Mouse (Mus musculus) heart, adult 2 months (tissue): ENCODE measurements at regions not wholly inside any gene's neighbourhood (a gene's known extent, or its start where the extent isn't known, plus 50 kb on each side); places are given as distances from the start of the nearest gene placed in this dataset.

Experiments used
- CTCF ChIP-seq: fragments of 200-600 bp; IDR thresholded peaks from 2 replicates; pipeline ENCODE4 v1.8.1; 2022; ENCODE audit warnings: antibody characterized with exemption, mild to moderate bottlenecking, moderate library complexity
- EP300 ChIP-seq: fragments of 200-500 bp; IDR thresholded peaks from 2 replicates; pipeline ENCODE4 v1.6.1; 2011; ENCODE audit warnings: low read depth, low read length, control low read depth; ENCODE audit not compliant: insufficient read depth
- POLR2A ChIP-seq: fragments of 200-500 bp; IDR thresholded peaks from 2 replicates; pipeline ENCODE4 v1.6.1; 2011; ENCODE audit warnings: mild to moderate bottlenecking, low read depth, low read length, control low read depth; ENCODE audit not compliant: insufficient read depth

- TF ChIP-seq POLR2A = no peak
- TF ChIP-seq CTCF = no peak
- TF ChIP-seq EP300 = no peak
These were observed 63.8 kb upstream of the Bach2 start for GRCm38 (mm10) chr4:32174771-32175170.
